Mouse (Mus musculus): ENCODE results near the gene Taok2. TPM values are rescaled to one million over a fixed set of nuclear protein-coding genes. Genes with fewer than 3 reads are reported as not detected.

Taok2 gene
- total and polyA plus RNA-seq, 2 experiments from 2014 or later: 20.9 to 47.9 TPM

DNA sequence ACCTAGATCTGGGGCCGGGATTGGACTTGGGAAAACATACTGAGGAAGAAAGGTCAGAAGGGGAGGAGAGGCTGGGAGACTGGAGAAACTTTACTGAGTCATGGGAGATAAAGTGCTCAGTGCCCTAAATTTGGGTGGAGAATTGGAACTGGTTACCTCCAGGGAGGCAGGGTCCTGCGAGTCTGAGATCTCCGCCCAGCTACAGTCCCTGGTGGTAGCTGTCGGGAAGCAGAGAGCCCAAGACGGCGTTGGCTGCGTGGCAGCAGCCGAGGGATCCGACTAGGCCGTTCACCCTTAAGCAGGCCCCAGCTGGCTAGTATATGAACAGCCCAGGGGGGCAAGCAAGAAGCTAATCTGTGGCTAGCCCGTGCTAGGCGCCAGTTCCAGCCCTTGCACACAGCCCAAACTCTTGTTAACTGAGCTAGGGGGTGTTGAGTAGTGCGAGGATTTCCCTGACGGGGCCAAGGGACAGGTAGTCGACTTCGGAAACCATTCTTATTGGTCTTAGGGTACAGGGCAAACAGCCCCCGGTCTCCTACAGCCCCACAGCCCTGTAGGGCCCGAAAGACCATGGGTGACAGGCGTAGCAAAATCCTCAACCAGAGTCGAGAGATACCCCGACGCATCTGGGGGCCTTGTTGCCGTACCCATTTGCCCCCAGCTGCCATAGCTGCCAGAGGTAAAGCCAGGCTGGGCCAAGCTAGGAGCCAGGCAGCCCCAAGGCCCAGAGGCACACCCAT lies 14.6 kb downstream of the Taok2 start:
- H3K9ac ChIP-seq (replicated peaks; ENCODE audit: low read depth, low read length): no peak overlapping the region
- no peak for ATAC-seq (ENCODE audit: insufficient read depth, low read depth)
- DNase-seq (ENCODE audit: low spot score): no peak
- no peaks in the 10 kb centered on the region for H3K4me1 ChIP-seq (ENCODE audit: control insufficient read depth, insufficient read depth)
- H3K4me2 ChIP-seq (ENCODE audit: low read depth, low read length): no peak overlapping the region
- H3K27ac ChIP-seq (ENCODE audit: low read depth): no peak overlapping the region
- peaks cover 99% of the 10 kb centered on the region for H3K36me3 ChIP-seq (replicated peaks; ENCODE audit: control insufficient read depth, insufficient read depth, low read length)
- 87% methylated on average over 23 of the region's 23 CpGs for WGBS
- H3K4me3 ChIP-seq (ENCODE audit: low read depth, low read length): no peak overlapping the region
- TF ChIP-seq EP300 (IDR thresholded peaks at IDR 0.05; ENCODE audit: low read depth) (no peak), CTCF (IDR thresholded peaks at IDR 0.05; ENCODE audit: low read depth) (no peak)
- no peaks in the 10 kb centered on the region for H3K27me3 ChIP-seq (ENCODE audit: control insufficient read depth, insufficient read depth, low read length)
- no peaks in the 10 kb centered on the region for H3K9me3 ChIP-seq (replicated peaks; ENCODE audit: control insufficient read depth, low read length)

DNA sequence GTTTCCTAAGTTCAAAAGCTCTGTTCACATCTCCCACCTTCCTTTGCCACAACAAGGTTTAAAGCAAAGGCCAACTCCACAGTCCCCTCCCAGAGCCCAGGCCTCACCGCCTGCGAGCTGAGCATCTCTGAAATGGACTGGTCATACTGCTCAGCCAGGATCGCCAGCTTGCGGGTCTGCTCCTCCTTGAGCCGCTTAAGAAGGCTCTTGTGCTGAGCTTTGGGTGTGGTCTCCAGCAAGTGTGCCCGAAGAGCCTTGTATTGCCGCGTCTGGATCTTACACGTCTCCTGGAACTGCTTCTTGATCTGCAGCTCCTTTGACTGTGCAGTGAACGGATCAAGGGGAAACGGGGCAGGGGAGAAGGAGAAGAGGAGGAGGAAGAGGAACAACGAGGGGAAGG lies 16.5 kb downstream of the Taok2 start:
- no peak for ATAC-seq (ENCODE audit: insufficient read depth, low read depth)
- Histone ChIP-seq H3K9me3 (replicated peaks; ENCODE audit: control insufficient read depth, low read length) (no peaks in the 10 kb centered on the region), H3K36me3 (replicated peaks; ENCODE audit: control insufficient read depth, insufficient read depth, low read length) (peaks cover 92% of the 10 kb centered on the region), H3K4me2 (ENCODE audit: low read depth, low read length) (no peak overlapping the region), H3K4me3 (ENCODE audit: low read depth, low read length) (no peak overlapping the region), H3K27ac (ENCODE audit: low read depth) (no peak overlapping the region), H3K27me3 (ENCODE audit: control insufficient read depth, insufficient read depth, low read length) (no peaks in the 10 kb centered on the region), H3K9ac (replicated peaks; ENCODE audit: low read depth, low read length) (no peak overlapping the region), H3K4me1 (ENCODE audit: control insufficient read depth, insufficient read depth) (0 out of 2 replicates have a peak, but pooled peaks cover 2% of the 10 kb centered on the region)
- TF ChIP-seq EP300 (IDR thresholded peaks at IDR 0.05; ENCODE audit: low read depth) (no peak), CTCF (IDR thresholded peaks at IDR 0.05; ENCODE audit: low read depth) (no peak)
- no peak for DNase-seq (ENCODE audit: low spot score)
- 81% methylated on average over 12 of the region's 12 CpGs for WGBS

DNA sequence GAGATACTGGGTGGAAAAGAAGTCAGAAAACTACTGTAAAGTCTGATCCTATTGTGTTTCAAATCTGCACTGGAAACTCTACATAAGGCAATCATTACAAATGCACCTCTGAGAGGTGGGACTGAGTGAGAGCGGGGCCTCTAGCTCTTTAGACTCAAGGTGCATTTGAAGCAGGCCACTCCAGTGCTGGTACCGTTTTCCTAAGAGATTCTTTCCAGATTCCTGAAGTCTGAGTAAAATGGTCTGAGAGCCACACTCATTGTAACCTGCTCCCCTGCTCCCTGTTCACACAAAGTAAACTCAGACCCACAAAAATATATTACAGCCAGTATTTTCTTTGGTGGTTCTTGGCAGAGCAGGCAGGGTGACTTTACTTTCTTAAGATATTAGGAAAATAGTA lies 17.0 kb downstream of the Taok2 start:
- Histone ChIP-seq H3K4me3 (ENCODE audit: low read depth, low read length) (no peak overlapping the region), H3K9ac (replicated peaks; ENCODE audit: low read depth, low read length) (no peak overlapping the region), H3K27ac (ENCODE audit: low read depth) (no peak overlapping the region), H3K36me3 (replicated peaks; ENCODE audit: control insufficient read depth, insufficient read depth, low read length) (peaks cover 87% of the 10 kb centered on the region), H3K4me1 (ENCODE audit: control insufficient read depth, insufficient read depth) (peaks cover 7% of the 10 kb centered on the region), H3K27me3 (ENCODE audit: control insufficient read depth, insufficient read depth, low read length) (no peaks in the 10 kb centered on the region), H3K9me3 (replicated peaks; ENCODE audit: control insufficient read depth, low read length) (no peaks in the 10 kb centered on the region), H3K4me2 (ENCODE audit: low read depth, low read length) (no peak overlapping the region)
- ATAC-seq (ENCODE audit: insufficient read depth, low read depth) (no peak), DNase-seq (ENCODE audit: low spot score) (no peak)
- WGBS: 81% methylated on average over 2 of the region's 2 CpGs
- TF ChIP-seq EP300 (IDR thresholded peaks at IDR 0.05; ENCODE audit: low read depth) (no peak), CTCF (IDR thresholded peaks at IDR 0.05; ENCODE audit: low read depth) (no peak)

DNA sequence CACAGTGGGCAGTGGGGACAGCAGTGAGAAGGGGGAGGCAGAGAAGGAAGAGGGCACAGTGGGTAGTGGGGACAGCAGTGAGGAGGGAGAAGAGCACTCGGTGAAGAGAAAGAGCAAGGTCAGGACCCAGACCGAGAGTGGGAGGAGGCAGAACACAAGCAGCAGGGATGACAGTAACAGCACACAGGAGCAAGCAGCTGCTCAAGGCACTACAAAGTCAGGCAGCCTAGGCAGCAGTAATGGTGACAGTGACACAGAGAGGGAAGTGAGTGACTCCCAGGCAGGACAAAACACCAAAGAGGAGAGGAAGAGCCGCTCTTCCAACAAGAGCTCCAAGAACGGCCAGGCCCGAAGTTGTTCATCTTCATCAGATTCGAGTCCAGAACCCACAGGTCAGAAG lies 20.7 kb downstream of the Taok2 start:
- no peak overlapping the region; the same call in 1 of the 2 replicates for H3K9ac ChIP-seq (replicated peaks; ENCODE audit: low read depth, low read length)
- ATAC-seq (ENCODE audit: insufficient read depth, low read depth): no peak
- H3K27ac ChIP-seq (ENCODE audit: low read depth): no peak overlapping the region
- DNase-seq (ENCODE audit: low spot score): no peak
- H3K36me3 ChIP-seq (replicated peaks; ENCODE audit: control insufficient read depth, insufficient read depth, low read length): peaks cover 60% of the 10 kb centered on the region
- H3K4me1 ChIP-seq (ENCODE audit: control insufficient read depth, insufficient read depth): peaks cover 16% of the 10 kb centered on the region
- H3K9me3 ChIP-seq (replicated peaks; ENCODE audit: control insufficient read depth, low read length): no peaks in the 10 kb centered on the region
- TF ChIP-seq EP300 (IDR thresholded peaks at IDR 0.05; ENCODE audit: low read depth) (no peak), CTCF (IDR thresholded peaks at IDR 0.05; ENCODE audit: low read depth) (no peak)
- H3K4me3 ChIP-seq (ENCODE audit: low read depth, low read length): no peak overlapping the region
- peak overlapping the region; percentile 70; the same call in 1 of the 2 replicates for H3K4me2 ChIP-seq (ENCODE audit: low read depth, low read length)
- H3K27me3 ChIP-seq (ENCODE audit: control insufficient read depth, insufficient read depth, low read length): no peaks in the 10 kb centered on the region
- WGBS: 73% methylated on average over 6 of the region's 6 CpGs

DNA sequence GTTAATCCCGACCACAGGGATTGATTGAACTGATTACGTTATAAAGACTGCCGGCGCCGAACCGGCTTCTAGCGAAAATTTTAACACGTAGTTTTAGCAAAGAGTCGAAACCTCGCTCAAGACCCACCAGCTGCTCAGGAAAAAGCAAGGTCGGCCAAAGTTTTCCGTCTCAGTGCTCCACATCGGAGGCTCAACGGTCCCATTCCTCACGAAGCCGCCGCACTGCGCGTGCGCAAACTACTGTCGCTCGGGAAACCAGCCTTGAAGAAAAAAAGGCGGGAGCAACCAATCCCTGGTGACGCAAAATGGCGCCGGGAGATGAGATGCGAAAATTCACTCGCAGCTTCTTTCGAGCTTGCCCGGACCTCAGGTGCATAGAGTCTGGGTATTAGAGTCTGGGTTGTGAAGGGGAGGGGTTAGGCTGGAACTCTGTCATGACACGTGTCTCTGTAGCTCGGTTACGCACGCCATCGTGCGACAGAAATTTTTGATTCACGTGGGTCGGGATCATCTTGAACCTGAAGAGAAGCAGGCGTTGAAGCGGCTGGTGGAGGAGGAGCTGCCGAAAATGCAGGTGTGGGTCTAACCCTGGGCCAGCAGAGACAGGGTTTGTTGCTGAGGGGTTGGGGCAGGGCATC lies 22.2 kb downstream of the Taok2 start, which contains the start of gene Ino80e:
Gene Ino80e (minus strand): TSS at position 231 of the 638 bp plus-strand sequence.
- under 1% methylated on average over 41 of the region's 41 CpGs for WGBS
- Histone ChIP-seq H3K36me3 (replicated peaks; ENCODE audit: control insufficient read depth, insufficient read depth, low read length) (peaks cover 59% of the 10 kb centered on the region), H3K9ac (replicated peaks; ENCODE audit: low read depth, low read length) (peak within 1 kb of the TSS; percentile 62), H3K27ac (ENCODE audit: low read depth) (peak within 1 kb of the TSS; percentile 62; the same call in 1 of the 2 replicates), H3K9me3 (replicated peaks; ENCODE audit: control insufficient read depth, low read length) (no peaks in the 10 kb centered on the region), H3K4me1 (ENCODE audit: control insufficient read depth, insufficient read depth) (peaks cover 16% of the 10 kb centered on the region), H3K4me3 (ENCODE audit: low read depth, low read length) (peak within 1 kb of the TSS; percentile 73), H3K4me2 (ENCODE audit: low read depth, low read length) (peak within 1 kb of the TSS; percentile 70), H3K27me3 (ENCODE audit: control insufficient read depth, insufficient read depth, low read length) (no peaks in the 10 kb centered on the region)
- ATAC-seq (ENCODE audit: insufficient read depth, low read depth) (peak; percentile 84), DNase-seq (ENCODE audit: low spot score) (peak; percentile 95)
- TF ChIP-seq EP300 (IDR thresholded peaks at IDR 0.05; ENCODE audit: low read depth): peak; percentile 63; the same call in 1 of the 2 replicates
- TF ChIP-seq CTCF (IDR thresholded peaks at IDR 0.05; ENCODE audit: low read depth): no peak
